Mouse (Mus musculus) E14TG2a.4 (cell line): ENCODE data around the gene Gbp5.

Experiments
- H3K27me3 ChIP-seq: 2 replicates; pipeline ENCODE4 v1.6.1; 2014; ENCODE audit warnings: low read length, control low read depth; ENCODE audit not compliant: insufficient read depth
- H3K36me3 ChIP-seq: 2 replicates; pipeline ENCODE4 v1.6.1; 2014; ENCODE audit warnings: low read length, control low read depth; ENCODE audit not compliant: insufficient read depth
- H3K4me1 ChIP-seq: replicated peaks from 2 replicates; pipeline ENCODE4 v1.6.1; 2014; ENCODE audit warnings: low read depth, low read length, control low read depth
- H3K4me3 ChIP-seq: replicated peaks from 2 replicates; pipeline ENCODE4 v1.5.1; 2014; ENCODE audit warnings: mild to moderate bottlenecking, low read length
- H3K9me3 ChIP-seq: 2 replicates; pipeline ENCODE4 v1.6.1; 2014; ENCODE audit warnings: low read length, control low read depth
- CTCF ChIP-seq: conservative IDR thresholded peaks from 2 replicates; pipeline ENCODE4 v1.5.1; 2014; ENCODE audit warnings: low read length
- NANOG ChIP-seq: IDR thresholded peaks from 2 replicates; pipeline ENCODE4 v1.6.1; 2014; ENCODE audit warnings: borderline replicate concordance, low read length, mixed read lengths
- POU5F1 ChIP-seq: IDR thresholded peaks from 2 replicates; pipeline ENCODE4 v1.6.1; 2014; ENCODE audit warnings: low read length, borderline replicate concordance

Gbp5 gene

DNA sequence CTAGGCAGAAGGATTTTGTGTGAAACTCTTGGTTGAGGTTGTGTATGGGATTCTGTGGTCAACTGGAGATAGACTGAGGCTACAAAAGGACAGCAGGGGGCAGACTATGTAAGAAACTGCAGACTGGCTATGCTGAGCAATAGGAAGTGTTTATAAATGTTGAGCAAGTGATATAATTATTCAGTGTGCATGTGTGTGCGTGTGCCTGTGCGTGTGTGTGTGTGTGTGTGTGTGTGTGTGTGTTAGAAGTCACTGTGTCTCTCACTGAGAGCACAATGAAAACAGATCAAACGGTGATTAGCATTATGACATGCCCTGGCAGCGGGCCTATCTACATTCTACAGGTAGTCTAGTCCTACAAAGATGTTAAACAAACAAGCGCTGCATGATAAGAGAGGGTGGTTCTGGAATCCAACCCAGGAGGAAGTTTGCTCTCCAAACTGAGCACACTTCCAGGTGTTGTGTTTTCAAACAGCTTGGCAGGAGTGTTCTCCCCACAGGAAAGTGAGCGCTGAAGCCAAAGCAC is at the start of gene Gbp5:
Gene Gbp5, plus strand, starts transcription at position 443 of the 526 bp plus-strand sequence.
- TF ChIP-seq NANOG (no peak), CTCF (0 out of 2 replicates have a peak, but pooled peaks have one; percentile 13)
- peaks cover 17% of the 10 kb centered on the region for H3K27me3 ChIP-seq
- H3K9me3 ChIP-seq = no peaks in the 10 kb centered on the region
- no peak within 1 kb of the TSS for H3K4me3 ChIP-seq
- H3K36me3 ChIP-seq = no peaks in the 10 kb centered on the region
- H3K4me1 ChIP-seq = peaks cover 23% of the 10 kb centered on the region

- TF ChIP-seq NANOG = no peak
- no peak for TF ChIP-seq CTCF
- TF ChIP-seq POU5F1 = no peak
- H3K9me3 ChIP-seq = no peaks in the 10 kb centered on the region; the same call in 1 of the 2 replicates
These were observed 39.6 kb upstream of the Gbp5 start for GRCm38 (mm10) chr3:142454198-142454597.

DNA sequence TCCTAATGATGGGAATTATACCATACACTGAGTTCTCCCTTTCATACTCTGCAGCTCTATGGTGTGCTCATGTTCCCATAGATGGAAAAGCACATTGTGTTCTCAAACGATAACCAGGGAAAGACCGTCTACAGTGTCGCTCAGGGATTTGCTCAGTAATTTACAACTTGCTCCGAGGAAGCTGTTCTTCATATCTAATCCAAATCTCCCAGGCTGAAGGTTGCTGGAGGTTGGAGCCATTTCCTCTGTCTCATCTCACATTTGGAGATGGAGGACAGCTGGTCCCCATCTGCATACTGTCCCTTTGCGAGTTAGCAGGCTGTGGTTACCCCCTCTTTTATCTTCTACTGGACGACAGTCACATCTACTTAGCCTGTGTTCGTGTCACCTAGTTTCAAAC is 34.5 kb upstream of the Gbp5 start:
- TF ChIP-seq CTCF (no peak), POU5F1 (no peak), NANOG (no peak)
- Histone ChIP-seq H3K27me3 (no peaks in the 10 kb centered on the region), H3K4me1 (no peaks in the 10 kb centered on the region)

More at GRCm38 (mm10) chr3:142454198-142454597, 39.6 kb upstream of the Gbp5 start:
- Histone ChIP-seq H3K4me3 (no peak overlapping the region), H3K4me1 (no peaks in the 10 kb centered on the region), H3K27me3 (no peaks in the 10 kb centered on the region), H3K36me3 (no peaks in the 10 kb centered on the region)

GRCm38 (mm10) chr3:142462764-142463751 is 30.7 kb upstream of the Gbp5 start:
- TF ChIP-seq NANOG (no peak), CTCF (no peak), POU5F1 (no peak)
- H3K4me3 ChIP-seq = no peak overlapping the region
- no peaks in the 10 kb centered on the region for H3K27me3 ChIP-seq
- no peaks in the 10 kb centered on the region for H3K9me3 ChIP-seq
- H3K4me1 ChIP-seq = no peaks in the 10 kb centered on the region
- H3K36me3 ChIP-seq = no peaks in the 10 kb centered on the region

More for the DNA sequence above, 34.5 kb upstream of the Gbp5 start:
- Histone ChIP-seq H3K4me3 (no peak overlapping the region), H3K9me3 (no peaks in the 10 kb centered on the region; the same call in 1 of the 2 replicates), H3K36me3 (no peaks in the 10 kb centered on the region)

DNA sequence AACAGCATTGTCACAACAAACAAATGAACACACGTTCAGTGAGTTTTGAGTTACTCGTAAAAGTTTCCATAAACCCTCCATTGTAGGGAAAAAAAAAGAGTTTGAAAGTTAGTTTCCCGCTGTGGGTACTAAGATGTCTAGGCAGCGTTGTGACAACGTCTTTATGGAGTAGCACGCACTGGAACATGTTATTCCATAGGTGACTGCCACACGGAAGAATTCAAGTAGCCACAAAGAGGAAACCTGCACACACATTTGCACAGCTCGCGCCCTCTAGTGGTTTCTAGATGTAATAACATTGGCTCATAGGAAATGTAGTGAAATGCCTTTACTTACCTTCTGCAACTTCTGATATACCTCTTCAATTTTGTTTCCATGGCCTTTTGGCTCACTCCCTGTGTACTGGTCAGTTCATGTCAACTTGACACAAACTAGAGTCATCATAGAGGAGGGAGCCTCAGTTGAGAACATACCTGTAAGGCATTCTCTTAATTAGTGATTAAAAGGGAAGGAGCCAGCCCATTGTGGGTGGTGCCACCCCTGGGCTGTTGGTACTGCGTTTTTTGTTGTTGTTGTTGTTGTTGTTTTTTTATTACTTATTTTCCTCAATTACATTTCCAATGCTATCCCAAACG is 19.3 kb upstream of the Gbp5 start:
- H3K36me3 ChIP-seq = no peaks in the 10 kb centered on the region
- no peak overlapping the region for H3K4me3 ChIP-seq
- no peaks in the 10 kb centered on the region for H3K4me1 ChIP-seq
- 0 out of 2 replicates have a peak, but pooled peaks cover 4% of the 10 kb centered on the region for H3K27me3 ChIP-seq
- TF ChIP-seq POU5F1 (no peak), CTCF (peak; percentile 94)
- H3K9me3 ChIP-seq = no peaks in the 10 kb centered on the region

DNA sequence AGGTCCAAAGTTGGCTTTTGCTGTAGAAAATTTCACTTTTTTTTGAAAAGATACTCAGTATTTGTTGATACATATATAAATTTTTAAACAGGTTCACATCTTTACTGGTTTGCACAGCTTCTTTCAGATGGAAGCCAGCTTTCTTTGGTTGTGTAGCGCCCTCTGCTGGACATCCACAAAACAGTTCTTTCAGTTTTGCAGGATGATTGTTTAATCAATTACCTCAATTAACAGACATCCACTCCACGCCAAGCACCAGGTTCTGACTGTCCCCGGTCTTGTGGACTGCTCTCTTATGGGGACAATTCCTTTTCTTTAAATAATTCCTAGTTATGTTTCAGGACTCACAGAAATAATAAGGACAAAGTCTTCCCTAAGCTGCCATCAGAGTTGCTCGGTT is 17.9 kb upstream of the Gbp5 start:
- H3K27me3 ChIP-seq = 0 out of 2 replicates have a peak, but pooled peaks cover 4% of the 10 kb centered on the region
- H3K4me1 ChIP-seq = no peaks in the 10 kb centered on the region
- TF ChIP-seq CTCF (peak; percentile 41), NANOG (no peak)
- no peak overlapping the region for H3K4me3 ChIP-seq
- H3K36me3 ChIP-seq = no peaks in the 10 kb centered on the region
- no peaks in the 10 kb centered on the region for H3K9me3 ChIP-seq

GRCm38 (mm10) chr3:142477866-142478265 is 15.9 kb upstream of the Gbp5 start:
- TF ChIP-seq POU5F1 (no peak), NANOG (no peak), CTCF (no peak)
- no peak overlapping the region for H3K4me3 ChIP-seq
- no peaks in the 10 kb centered on the region for H3K9me3 ChIP-seq
- H3K27me3 ChIP-seq = 0 out of 2 replicates have a peak, but pooled peaks cover 2% of the 10 kb centered on the region
- H3K36me3 ChIP-seq = no peaks in the 10 kb centered on the region
- no peaks in the 10 kb centered on the region for H3K4me1 ChIP-seq

DNA sequence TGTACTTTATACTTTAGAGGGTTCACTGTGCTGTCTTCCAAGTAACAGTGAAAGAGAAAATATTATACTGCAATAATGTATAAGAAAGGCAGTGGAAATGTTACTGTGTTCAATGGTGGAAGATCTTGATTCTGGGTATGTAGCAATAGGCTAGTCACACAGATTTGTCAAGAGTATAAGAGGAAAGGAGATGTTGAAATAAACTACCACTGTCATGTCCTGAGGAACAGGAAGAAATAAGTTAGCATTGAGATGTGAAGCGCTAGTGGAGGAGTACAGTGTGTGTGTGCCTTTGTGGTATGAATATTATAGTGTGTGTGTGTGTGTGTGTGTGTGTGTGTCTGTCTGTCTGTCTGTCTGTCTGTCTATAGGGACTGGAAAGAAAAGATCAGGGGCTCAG is 15.4 kb upstream of the Gbp5 start:
- Histone ChIP-seq H3K27me3 (no peaks in the 10 kb centered on the region), H3K9me3 (no peaks in the 10 kb centered on the region), H3K4me3 (no peak overlapping the region), H3K36me3 (no peaks in the 10 kb centered on the region), H3K4me1 (no peaks in the 10 kb centered on the region)
- TF ChIP-seq CTCF (no peak), NANOG (no peak), POU5F1 (no peak)
